Mouse (Mus musculus) heart, embryonic 16.5 days (tissue): Measurements from ENCODE around the gene St8sia6. TPM values are rescaled to one million over a fixed set of nuclear protein-coding genes. Genes with fewer than 3 reads are reported as not detected.

ENCODE experiments used
- ATAC-seq: fragments of 200-750 bp; cut with Nextera tagmentation; replicated peaks from 2 replicates; pipeline ENCODE4 v1.8.0; 2017; ENCODE audit warnings: moderate number of reproducible peaks; ENCODE audit not compliant: insufficient read depth, low FRiP score; ENCODE audit errors: extremely low read depth
- H3K27ac ChIP-seq: fragments of 300-500 bp; sonication (generic); 2 replicates; pipeline ENCODE4 v1.5.1; 2014; ENCODE audit warnings: mild to moderate bottlenecking, low read length, control low read depth, moderate library complexity
- H3K27me3 ChIP-seq: fragments of 300-500 bp; sonication (generic); 2 replicates; pipeline ENCODE4 v1.6.1; 2014; ENCODE audit warnings: low read length, mixed read lengths; ENCODE audit not compliant: control insufficient read depth, insufficient read depth
- H3K36me3 ChIP-seq: fragments of 300-500 bp; sonication (generic); 2 replicates; pipeline ENCODE4 v1.6.1; 2014; ENCODE audit not compliant: control insufficient read depth, insufficient read depth
- H3K4me1 ChIP-seq: fragments of 300-500 bp; sonication (generic); 2 replicates; pipeline ENCODE4 v1.6.1; 2014; ENCODE audit warnings: low read length, mixed read lengths; ENCODE audit not compliant: control insufficient read depth, insufficient read depth
- H3K4me2 ChIP-seq: fragments of 300-500 bp; sonication (generic); 2 replicates; pipeline ENCODE4 v1.6.1; 2014; ENCODE audit warnings: low read depth, mild to moderate bottlenecking, control low read depth, low read length
- H3K4me3 ChIP-seq: fragments of 300-500 bp; sonication (generic); 2 replicates; pipeline ENCODE4 v1.5.1; 2014; ENCODE audit warnings: mild to moderate bottlenecking, control low read depth, low read length
- H3K9ac ChIP-seq: fragments of 300-500 bp; sonication (generic); 2 replicates; pipeline ENCODE4 v1.6.1; 2014; ENCODE audit warnings: low read length, control low read depth
- H3K9me3 ChIP-seq: fragments of 300-500 bp; sonication (generic); replicated peaks from 2 replicates; pipeline ENCODE4 v1.6.1; 2016; ENCODE audit warnings: low read length; ENCODE audit not compliant: control insufficient read depth
- WGBS: fragments of 180-500 bp; shearing (Covaris S2); extraction: QIAGEN DNeasy Blood & Tissue Kit; methylation state at CpG from one replicate; pipeline ENCODE4 v1.1.7; 2014; 5-methylcytosine and 5-hydroxymethylcytosine counted together
- polyA plus RNA-seq: library from polyadenylated mRNA; unstranded; fragments of >200 nt; fragmentation: Nextera tagmentation; extraction: Ambion mirVana; gene quantifications from 2 replicates; pipeline ENCODE4 v1.2.1, GENCODE M21; 2015

St8sia6 gene
- polyA plus RNA-seq, result 1.0 TPM in 2 replicates

- 57% methylated on average over 8 of the region's 8 CpGs for WGBS
- Histone ChIP-seq H3K27me3 (peaks cover 30% of the 10 kb centered on the region), H3K36me3 (no peaks in the 10 kb centered on the region), H3K4me1 (peaks cover 4% of the 10 kb centered on the region), H3K27ac (no peak within 1 kb of the TSS), H3K4me3 (peak within 1 kb of the TSS; percentile 68), H3K9me3 (no peaks in the 10 kb centered on the region), H3K9ac (peak within 1 kb of the TSS; percentile 68), H3K4me2 (peak within 1 kb of the TSS; percentile 94)
- no peak for ATAC-seq
Observed at GRCm38 (mm10) chr2:13793969-13794363, at the start of gene St8sia6. St8sia6 (minus strand) TSS chr2:13794064.

- Histone ChIP-seq H3K9me3 (no peaks in the 10 kb centered on the region), H3K4me2 (no peak overlapping the region), H3K9ac (no peak overlapping the region), H3K4me3 (no peak overlapping the region), H3K27ac (no peak overlapping the region), H3K27me3 (no peaks in the 10 kb centered on the region), H3K4me1 (no peaks in the 10 kb centered on the region), H3K36me3 (no peaks in the 10 kb centered on the region)
- ATAC-seq, result no peak
- whole genome bisulfite sequencing, result 66% methylated on average over 3 of the region's 3 CpGs
Observed at GRCm38 (mm10) chr2:13836310-13836709, 42.4 kb upstream of the St8sia6 start.

DNA sequence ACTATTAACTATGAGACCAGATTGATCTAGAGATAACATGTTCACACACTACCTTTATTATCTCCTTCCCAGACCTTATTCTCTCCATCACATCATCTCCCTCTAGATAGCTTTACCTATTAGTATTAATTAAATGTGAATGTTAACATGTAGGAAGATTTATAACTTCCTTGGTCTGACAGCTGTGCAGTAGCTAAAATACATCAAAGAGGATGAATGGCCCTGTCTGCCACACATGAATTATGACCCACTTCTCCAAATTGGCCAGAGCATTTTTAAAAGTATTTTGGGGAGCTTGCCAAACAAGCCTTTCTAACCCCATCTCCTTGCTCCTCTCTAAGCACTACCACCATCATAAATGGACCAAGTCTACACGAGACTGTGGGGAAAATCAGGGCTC is 41.1 kb upstream of the St8sia6 start:
- 55% methylated on average over 1 of the region's 1 CpGs for WGBS
- Histone ChIP-seq H3K27me3 (no peaks in the 10 kb centered on the region), H3K4me2 (no peak overlapping the region), H3K36me3 (no peaks in the 10 kb centered on the region), H3K4me1 (no peaks in the 10 kb centered on the region), H3K9me3 (no peaks in the 10 kb centered on the region), H3K27ac (no peak overlapping the region), H3K4me3 (no peak overlapping the region), H3K9ac (no peak overlapping the region)
- no peak for ATAC-seq

- WGBS, result 68% methylated on average over 2 of the region's 2 CpGs
- Histone ChIP-seq H3K4me3 (no peak overlapping the region), H3K9ac (no peak overlapping the region), H3K36me3 (no peaks in the 10 kb centered on the region), H3K4me2 (no peak overlapping the region), H3K27me3 (no peaks in the 10 kb centered on the region), H3K27ac (no peak overlapping the region), H3K9me3 (no peaks in the 10 kb centered on the region), H3K4me1 (no peaks in the 10 kb centered on the region)
- ATAC-seq, result no peak
Observed at GRCm38 (mm10) chr2:13816645-13817044, 22.8 kb upstream of the St8sia6 start.

- no peak for ATAC-seq
- Histone ChIP-seq H3K27me3 (no peaks in the 10 kb centered on the region), H3K27ac (no peak overlapping the region), H3K4me3 (no peak overlapping the region), H3K4me1 (no peaks in the 10 kb centered on the region), H3K36me3 (no peaks in the 10 kb centered on the region), H3K4me2 (no peak overlapping the region), H3K9me3 (no peaks in the 10 kb centered on the region), H3K9ac (no peak overlapping the region)
- 54% methylated on average over 5 of the region's 5 CpGs for WGBS
Observed at GRCm38 (mm10) chr2:13808593-13808992, 14.7 kb upstream of the St8sia6 start.

GRCm38 (mm10) chr2:13808008-13808407 is 14.1 kb upstream of the St8sia6 start:
- no peak for ATAC-seq
- no peak overlapping the region for H3K4me2 ChIP-seq
- no peaks in the 10 kb centered on the region for H3K4me1 ChIP-seq
- no peak overlapping the region for H3K4me3 ChIP-seq
- WGBS, result 53% methylated on average over 4 of the region's 4 CpGs
- H3K36me3 ChIP-seq, result no peaks in the 10 kb centered on the region
- H3K27me3 ChIP-seq, result no peaks in the 10 kb centered on the region
- H3K9ac ChIP-seq, result no peak overlapping the region
- H3K27ac ChIP-seq, result no peak overlapping the region
- no peaks in the 10 kb centered on the region for H3K9me3 ChIP-seq

- Histone ChIP-seq H3K27ac (no peak overlapping the region), H3K4me1 (no peaks in the 10 kb centered on the region), H3K36me3 (no peaks in the 10 kb centered on the region), H3K9ac (no peak overlapping the region), H3K4me2 (no peak overlapping the region), H3K9me3 (no peaks in the 10 kb centered on the region), H3K27me3 (no peaks in the 10 kb centered on the region), H3K4me3 (no peak overlapping the region)
- WGBS, result 85% methylated on average over 3 of the region's 3 CpGs
- no peak for ATAC-seq
Observed at GRCm38 (mm10) chr2:13806120-13806519, 12.3 kb upstream of the St8sia6 start.

DNA sequence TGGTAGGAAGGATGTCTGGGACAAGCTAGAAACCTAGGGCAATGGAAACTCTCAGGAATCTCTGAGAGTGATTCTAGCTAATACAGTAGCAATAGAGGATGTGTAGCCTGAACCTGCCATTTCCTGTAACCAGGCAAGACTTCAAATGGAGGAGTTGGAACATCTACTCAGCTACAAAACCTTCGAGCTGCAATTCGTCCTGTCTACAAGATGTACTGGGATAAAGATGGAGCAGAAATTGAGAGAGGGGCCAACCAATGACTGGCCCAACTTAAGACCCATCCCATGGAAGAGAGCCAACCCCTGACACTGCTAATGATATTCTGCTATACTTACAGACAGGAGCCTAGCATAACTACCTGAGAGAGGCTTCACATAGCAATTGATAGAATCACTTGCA is 6.8 kb upstream of the St8sia6 start:
- no peak for ATAC-seq
- 84% methylated on average over 2 of the region's 2 CpGs for WGBS
- Histone ChIP-seq H3K9ac (no peak overlapping the region), H3K9me3 (no peaks in the 10 kb centered on the region), H3K36me3 (no peaks in the 10 kb centered on the region), H3K4me3 (no peak overlapping the region), H3K27me3 (no peaks in the 10 kb centered on the region), H3K27ac (no peak overlapping the region), H3K4me1 (no peaks in the 10 kb centered on the region), H3K4me2 (no peak overlapping the region)

DNA sequence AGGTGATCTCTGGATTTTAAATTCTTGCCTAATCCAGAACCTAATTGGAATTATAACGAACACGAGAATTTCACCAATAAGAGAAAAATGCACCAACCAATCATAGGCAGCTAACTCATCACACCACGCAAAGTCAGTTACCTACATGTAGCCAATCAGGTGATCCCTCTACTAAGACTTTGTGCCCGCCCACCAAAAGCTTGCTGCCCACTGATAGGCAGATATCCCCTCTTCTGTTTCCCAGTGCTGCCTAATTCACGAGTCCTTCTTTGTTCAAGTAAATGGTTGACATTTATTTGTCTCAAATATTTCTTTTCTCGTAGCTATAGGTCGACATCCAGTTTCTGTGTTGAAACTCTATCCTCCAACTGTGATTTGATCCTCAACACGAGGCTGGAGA is 582 bp upstream of the St8sia6 start:
- no peak for ATAC-seq
- Histone ChIP-seq H3K36me3 (no peaks in the 10 kb centered on the region), H3K4me2 (no peak overlapping the region), H3K4me3 (no peak overlapping the region), H3K27ac (no peak overlapping the region), H3K27me3 (peaks cover 30% of the 10 kb centered on the region), H3K4me1 (peaks cover 4% of the 10 kb centered on the region), H3K9me3 (no peaks in the 10 kb centered on the region), H3K9ac (no peak overlapping the region)
- 86% methylated on average over 8 of the region's 8 CpGs for WGBS
